20 mouse cellular contexts compared by ENCODE assay signal in genomic region chr4:102605231-102605630, GRCm38 (mm10).
A peak's percentile ranks its signal among the peaks of the same experiment; 100 is the strongest.
DNase-seq lines count a peak whose midpoint lies in the region; ATAC-seq and TF ChIP-seq lines count a peak whose summit lies in the region.
"Had no signal": no experiment of that assay in that cellular context is flagged by ENCODE, and none has a peak within 500 bp of the region (broad histone marks: within the 10 kb centered on the region; RNA-seq: fewer than 3 reads in every experiment).

No protein-coding gene starts in this region.

- no peak for ATAC-seq in lung, embryonic 16.5 days (ENCODE audit: low read depth)
- ATAC-seq: activated CD4-positive, CD25-positive, alpha-beta regulatory T cell, adult 4 months; forebrain, embryonic 16.5 days; Patski had no signal

- H3K27ac ChIP-seq in kidney, adult 2 months (ENCODE audit: insufficient read depth, low read depth, low read length) = no peak overlapping the region
- 0 out of 2 replicates have a peak overlapping the region, but pooled peaks have one; percentile 10 for H3K27ac ChIP-seq in lung, embryonic 16.5 days (ENCODE audit: low read length)
- H3K27ac ChIP-seq: embryonic facial prominence, embryonic 15.5 days; hindbrain, embryonic 10.5 days; hindbrain, embryonic 14.5 days had no signal

- peak; percentile 37 for DNase-seq in kidney, adult 2 months
- DNase-seq in kidney, postnatal 4 days = no peak
- DNase-seq in kidney, postnatal 36 days = peak; percentile 24 to 44
- DNase-seq in kidney, adult 11 months = no peak
- DNase-seq in lung, postnatal 10 days = no peak
- DNase-seq: adrenal gland, postnatal 14 days; cerebellum, adult 8-10 months; cerebellum, postnatal 14 days; gastrocnemius, postnatal 10 days; heart, adult 2 months had no signal

- H3K36me3 ChIP-seq in kidney, adult 2 months (ENCODE audit: control insufficient read depth, insufficient read depth, low read length) = peaks cover 8% of the 10 kb centered on the region
- peaks cover 11% of the 10 kb centered on the region; the same call in 1 of the 2 replicates for H3K36me3 ChIP-seq in lung, embryonic 16.5 days (ENCODE audit: control insufficient read depth, insufficient read depth, low read length)
- H3K36me3 ChIP-seq: hindbrain, embryonic 10.5 days had no signal

- WGBS in kidney, adult 2 months = 80% methylated on average over 8 of the region's 8 CpGs
- WGBS in lung, embryonic 16.5 days = 91% methylated on average over 8 of the region's 8 CpGs

- H3K27me3 ChIP-seq in kidney, adult 2 months (replicated peaks; ENCODE audit: control insufficient read depth, insufficient read depth, low read length) = no peaks in the 10 kb centered on the region
- no peaks in the 10 kb centered on the region for H3K27me3 ChIP-seq in lung, embryonic 16.5 days (ENCODE audit: control insufficient read depth, insufficient read depth, low read depth, low read length)
- H3K27me3 ChIP-seq: CH12.LX; embryonic facial prominence, embryonic 15.5 days; heart, embryonic 12.5 days; Patski had no signal

- H3K9ac ChIP-seq in lung, embryonic 16.5 days (ENCODE audit: low read length) = no peak overlapping the region
- H3K9ac ChIP-seq: embryonic facial prominence, embryonic 15.5 days; heart, embryonic 12.5 days; hindbrain, embryonic 14.5 days had no signal

- no peak overlapping the region for H3K4me3 ChIP-seq in kidney, adult 2 months (ENCODE audit: insufficient read depth, low read depth, low read length)
- no peak overlapping the region for H3K4me3 ChIP-seq in lung, embryonic 16.5 days (ENCODE audit: low read length)
- H3K4me3 ChIP-seq: embryonic facial prominence, embryonic 15.5 days; erythroblast, embryonic 14.5 days; heart, adult 2 months; heart, embryonic 12.5 days; hindbrain, embryonic 10.5 days had no signal

- no peak for TF ChIP-seq POLR2A in kidney, adult 2 months (IDR thresholded peaks at IDR 0.05; ENCODE audit: low read depth, low read length)

- no peak overlapping the region for H3K4me2 ChIP-seq in lung, embryonic 16.5 days (ENCODE audit: low read depth, low read length)
- H3K4me2 ChIP-seq: embryonic facial prominence, embryonic 15.5 days; heart, embryonic 12.5 days; hindbrain, embryonic 14.5 days had no signal

- no peaks in the 10 kb centered on the region for H3K9me3 ChIP-seq in lung, embryonic 16.5 days (ENCODE audit: control insufficient read depth, low read length)
- H3K9me3 ChIP-seq: embryonic facial prominence, embryonic 15.5 days; heart, embryonic 12.5 days; hindbrain, embryonic 10.5 days had no signal

- H3K4me1 ChIP-seq in kidney, adult 2 months (ENCODE audit: control insufficient read depth, insufficient read depth, low read length) = 0 out of 2 replicates have a peak, but pooled peaks cover 4% of the 10 kb centered on the region
- peaks cover 3% of the 10 kb centered on the region; the same call in 1 of the 2 replicates for H3K4me1 ChIP-seq in lung, embryonic 16.5 days (replicated peaks; ENCODE audit: control insufficient read depth, insufficient read depth, low read length)
- H3K4me1 ChIP-seq: embryonic facial prominence, embryonic 15.5 days; hindbrain, embryonic 10.5 days had no signal

- no peak for TF ChIP-seq CTCF in kidney, adult 2 months (conservative IDR thresholded peaks at IDR 0.05; ENCODE audit: insufficient read depth, insufficient read length, low read depth, low read length)

Comparison
In these comparisons a context has a peak if more than half of its experiments do, and no peak if none do; other contexts are left out.
1. DNase-seq: peak in kidney, adult 2 months (single experiment) and kidney, postnatal 36 days (2 of 2); none in kidney, postnatal 4 days (0 of 2), kidney, adult 11 months (single experiment) and lung, postnatal 10 days (single experiment).